In genomic region chr4:134505966-134506594, GRCm38 (mm10) we compare ENCODE assay signal across 17 mouse cellular contexts. TPM values are rescaled to one million over a fixed set of nuclear protein-coding genes. Genes with fewer than 3 reads are reported as not detected.
A peak's percentile ranks its signal among the peaks of the same experiment; 100 is the strongest.
DNase-seq lines count a peak whose midpoint lies in the region; ATAC-seq and TF ChIP-seq lines count a peak whose summit lies in the region.
"Had no signal": no experiment of that assay in that cellular context is flagged by ENCODE, and none has a peak within 500 bp of the region (broad histone marks: within the 10 kb centered on the region; RNA-seq: fewer than 3 reads in every experiment).

No protein-coding gene starts in this region.

- peak; percentile 64 to 75 for ATAC-seq in hematopoietic stem cell, adult 5-6 weeks (replicated peaks in 1 of 2; ENCODE audit: insufficient read depth in 1 of 2, low FRiP score in 2 of 2, low TSS enrichment in 1 of 2, low read depth in 1 of 2, poor library complexity in 2 of 2, severe bottlenecking in 2 of 2)
- ATAC-seq in liver, postnatal 0 days = peak; percentile 78
- no peak for ATAC-seq in lung, postnatal 0 days
- ATAC-seq: midbrain, embryonic 13.5 days had no signal

- TF ChIP-seq CTCF in liver, postnatal 0 days (IDR thresholded peaks at IDR 0.05; ENCODE audit: low read depth) = no peak
- no peak for TF ChIP-seq CTCF in lung, postnatal 0 days (IDR thresholded peaks at IDR 0.05)

- H3K27me3 ChIP-seq in liver, postnatal 0 days (ENCODE audit: insufficient read depth, low read length) = no peaks in the 10 kb centered on the region
- no peaks in the 10 kb centered on the region for H3K27me3 ChIP-seq in lung, postnatal 0 days (replicated peaks; ENCODE audit: insufficient read depth, low read length)
- H3K27me3 ChIP-seq: embryonic facial prominence, embryonic 13.5 days; midbrain, embryonic 13.5 days had no signal

- H3K4me2 ChIP-seq in liver, postnatal 0 days (ENCODE audit: low read depth, low read length) = 0 out of 2 replicates have a peak overlapping the region, but pooled peaks have one; percentile 10
- no peak overlapping the region for H3K4me2 ChIP-seq in lung, postnatal 0 days (replicated peaks; ENCODE audit: low read depth, low read length)
- H3K4me2 ChIP-seq: embryonic facial prominence, embryonic 13.5 days; midbrain, embryonic 13.5 days had no signal

- TF ChIP-seq EP300 in liver, postnatal 0 days (IDR thresholded peaks at IDR 0.05; ENCODE audit: low read depth) = peak; percentile 78
- no peak for TF ChIP-seq EP300 in lung, postnatal 0 days (IDR thresholded peaks at IDR 0.05)

- H3K36me3 ChIP-seq in liver, postnatal 0 days (replicated peaks; ENCODE audit: insufficient read depth, low read length) = peaks cover 8% of the 10 kb centered on the region; the same call in 1 of the 2 replicates
- H3K36me3 ChIP-seq in lung, postnatal 0 days (ENCODE audit: insufficient read depth, low read length) = 0 out of 2 replicates have a peak, but pooled peaks cover 4% of the 10 kb centered on the region

- WGBS in liver, postnatal 0 days (ENCODE audit: insufficient replicate concordance) = 48% methylated on average over 3 of the region's 4 CpGs
- 78% methylated on average over 3 of the region's 4 CpGs for WGBS in lung, postnatal 0 days

- no peak overlapping the region for H3K9ac ChIP-seq in liver, postnatal 0 days (replicated peaks)
- H3K9ac ChIP-seq in lung, postnatal 0 days (replicated peaks; ENCODE audit: low read depth) = no peak overlapping the region
- H3K9ac ChIP-seq: embryonic facial prominence, embryonic 13.5 days; midbrain, embryonic 13.5 days had no signal

- H3K9me3 ChIP-seq in liver, postnatal 0 days (ENCODE audit: low read length) = no peaks in the 10 kb centered on the region
- no peaks in the 10 kb centered on the region for H3K9me3 ChIP-seq in lung, postnatal 0 days (ENCODE audit: low read length)
- H3K9me3 ChIP-seq: embryonic facial prominence, embryonic 13.5 days; midbrain, embryonic 13.5 days had no signal

- H3K4me3 ChIP-seq in liver, postnatal 0 days (ENCODE audit: low read depth, low read length) = no peak overlapping the region
- H3K4me3 ChIP-seq in lung, postnatal 0 days (ENCODE audit: low read depth, low read length) = no peak overlapping the region
- H3K4me3 ChIP-seq: embryonic facial prominence, embryonic 13.5 days; midbrain, embryonic 13.5 days had no signal

- H3K27ac ChIP-seq in liver, postnatal 0 days (ENCODE audit: low read depth) = 0 out of 2 replicates have a peak overlapping the region, but pooled peaks have one; percentile 36
- H3K27ac ChIP-seq in lung, postnatal 0 days (ENCODE audit: low read length) = no peak overlapping the region
- H3K27ac ChIP-seq: embryonic facial prominence, embryonic 13.5 days; midbrain, embryonic 13.5 days had no signal

- H3K4me1 ChIP-seq in liver, postnatal 0 days (ENCODE audit: insufficient read depth) = peaks cover 25% of the 10 kb centered on the region
- H3K4me1 ChIP-seq in lung, postnatal 0 days (ENCODE audit: insufficient read depth, low read depth, low read length) = peaks cover 3% of the 10 kb centered on the region

- peak; percentile 74 for DNase-seq in heart, adult 11 months
- DNase-seq in heart, adult 18-20 months = no peak
- peak; percentile 89 for DNase-seq in 416B (ENCODE audit: low read depth)
- DNase-seq in liver, postnatal 0 days = no peak
- no peak for DNase-seq in lung, postnatal 0 days (ENCODE audit: low spot score)
- no peak for DNase-seq in urinary bladder, postnatal 36 days (ENCODE audit: low spot score in 2 of 2)
- no peak for DNase-seq in urinary bladder, adult 2 months (ENCODE audit: low spot score)
- DNase-seq: cerebellum, adult 11 months; cerebellum, postnatal 36 days; kidney, adult 9 months; kidney, postnatal 4 days; layer of hippocampus, postnatal 36 days; lung, postnatal 14 days; right cerebral cortex, adult 18-20 months had no signal

RNA-seq across cellular contexts. Expression of gene Aunip, which starts 4.7 kb away (rescaled TPM):
- under 1 TPM in 1 of 2 experiments, not detected in 1; 0.36 TPM for total RNA-seq in heart, adult 18-20 months (2021)
- 15.8 and 34.0 TPM in 2 replicates for total RNA-seq in hematopoietic stem cell, adult 5-6 weeks (2017)
- 6.9 and 7.1 TPM in 2 replicates for polyA plus RNA-seq in liver, postnatal 0 days (2015; fragmentation: Nextera tagmentation; extraction: Ambion mirVana)
- polyA plus RNA-seq in lung, postnatal 0 days (2015; fragmentation: Nextera tagmentation; extraction: Ambion mirVana) = 0.84 and 1.6 TPM in 2 replicates
- polyA plus RNA-seq in urinary bladder, adult 2 months (2012; rRNA removed) = 0.44 and 0.72 TPM in 2 replicates

RNA-seq across cellular contexts. Expression of gene Paqr7, which starts 9.6 kb away (rescaled TPM):
- total RNA-seq in heart, adult 18-20 months (2021) = 10 to 100 TPM; 15.5 to 15.7 TPM
- 15.6 and 25.2 TPM in 2 replicates for total RNA-seq in hematopoietic stem cell, adult 5-6 weeks (2017)
- 12.4 and 17.8 TPM in 2 replicates for polyA plus RNA-seq in liver, postnatal 0 days (2015; fragmentation: Nextera tagmentation; extraction: Ambion mirVana)
- 27.5 and 33.0 TPM in 2 replicates for polyA plus RNA-seq in lung, postnatal 0 days (2015; fragmentation: Nextera tagmentation; extraction: Ambion mirVana)
- 40.0 and 42.7 TPM in 2 replicates for polyA plus RNA-seq in urinary bladder, adult 2 months (2012; rRNA removed)

RNA-seq across cellular contexts. Expression of gene Mtfr1l, which starts 29.1 kb away (rescaled TPM):
- total RNA-seq in heart, adult 18-20 months (2021) = 100 to 1,000 TPM; 184 to 217 TPM
- total RNA-seq in hematopoietic stem cell, adult 5-6 weeks (2017) = 51.8 and 71.4 TPM in 2 replicates
- polyA plus RNA-seq in liver, postnatal 0 days (2015; fragmentation: Nextera tagmentation; extraction: Ambion mirVana) = 56.9 and 60.3 TPM in 2 replicates
- 169 and 188 TPM in 2 replicates for polyA plus RNA-seq in lung, postnatal 0 days (2015; fragmentation: Nextera tagmentation; extraction: Ambion mirVana)
- polyA plus RNA-seq in urinary bladder, adult 2 months (2012; rRNA removed) = 153 and 165 TPM in 2 replicates

RNA-seq across cellular contexts. Expression of gene Stmn1, which starts 38.0 kb away (rescaled TPM):
- total RNA-seq in heart, adult 18-20 months (2021) = 10 to 100 TPM; 21.3 to 24.5 TPM
- 1,445 and 1,820 TPM in 2 replicates for total RNA-seq in hematopoietic stem cell, adult 5-6 weeks (2017)
- polyA plus RNA-seq in liver, postnatal 0 days (2015; fragmentation: Nextera tagmentation; extraction: Ambion mirVana) = 249 and 258 TPM in 2 replicates
- 260 and 357 TPM in 2 replicates for polyA plus RNA-seq in lung, postnatal 0 days (2015; fragmentation: Nextera tagmentation; extraction: Ambion mirVana)
- polyA plus RNA-seq in urinary bladder, adult 2 months (2012; rRNA removed) = 67.0 and 104 TPM in 2 replicates

RNA-seq across cellular contexts. Expression of gene Selenon, which starts 45.9 kb away (rescaled TPM):
- total RNA-seq in heart, adult 18-20 months (2021) = 10 to 100 TPM; 16.8 to 17.0 TPM
- total RNA-seq in hematopoietic stem cell, adult 5-6 weeks (2017) = 8.2 and 9.2 TPM in 2 replicates
- polyA plus RNA-seq in liver, postnatal 0 days (2015; fragmentation: Nextera tagmentation; extraction: Ambion mirVana) = 2.8 TPM in 2 replicates
- polyA plus RNA-seq in lung, postnatal 0 days (2015; fragmentation: Nextera tagmentation; extraction: Ambion mirVana) = 13.6 and 17.7 TPM in 2 replicates
- 25.8 and 33.1 TPM in 2 replicates for polyA plus RNA-seq in urinary bladder, adult 2 months (2012; rRNA removed)

Comparison
In these comparisons a context has a peak if more than half of its experiments do, and no peak if none do; other contexts are left out.
1. DNase-seq: peak in heart, adult 11 months (single experiment) and 416B (single experiment); none in heart, adult 18-20 months (0 of 2), liver, postnatal 0 days (single experiment), lung, postnatal 0 days (single experiment), urinary bladder, postnatal 36 days (0 of 2) and urinary bladder, adult 2 months (single experiment).